Mouse (Mus musculus) spleen, postnatal 4 days (tissue): ENCODE results near the gene Tbx3.

Experiments used
- DNase-seq, 2 experiments: peaks; one replicate each; pipeline ENCODE4 v3.0.0; 2022; ENCODE audit warnings: low spot score in 2 of 2

Gene Tbx3

GRCm38 (mm10) chr5:119706467-119706866 lies 36.0 kb downstream of the Tbx3 start:
- DNase-seq: no peak

DNA sequence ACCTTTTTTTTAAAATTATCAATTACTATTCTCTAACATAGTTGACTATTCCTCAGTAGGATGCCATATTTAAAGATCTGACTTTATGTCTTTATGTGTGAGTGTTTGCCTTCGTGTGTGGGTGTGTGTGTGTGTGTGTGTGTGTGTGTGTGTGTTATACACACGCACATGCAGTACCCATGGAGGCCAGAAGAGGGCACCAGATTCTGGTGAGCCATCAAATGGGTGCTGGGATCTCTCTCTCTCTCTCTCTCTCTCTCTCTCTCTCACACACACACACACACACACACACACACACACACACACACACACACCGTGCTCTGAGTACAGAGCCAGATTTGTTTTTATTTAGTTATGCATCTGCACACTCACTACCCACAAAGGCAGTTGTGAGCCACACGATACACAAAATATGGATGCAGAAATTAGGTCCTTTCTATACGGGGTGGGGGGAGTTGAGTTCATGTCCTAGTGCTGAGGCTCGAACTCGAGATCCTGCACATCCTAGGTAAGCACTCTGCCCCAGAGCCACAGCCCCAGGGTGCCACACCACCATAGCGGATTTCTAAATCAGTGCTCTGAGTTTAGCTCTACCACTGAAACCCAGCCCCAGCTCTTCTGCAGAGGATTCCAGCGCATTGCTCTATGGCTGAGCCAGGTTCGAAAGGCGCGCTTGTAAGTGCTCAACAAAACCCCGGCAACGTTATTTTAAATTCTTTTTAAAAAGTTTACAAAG lies 38.5 kb downstream of the Tbx3 start:
- DNase-seq: no peak

DNA sequence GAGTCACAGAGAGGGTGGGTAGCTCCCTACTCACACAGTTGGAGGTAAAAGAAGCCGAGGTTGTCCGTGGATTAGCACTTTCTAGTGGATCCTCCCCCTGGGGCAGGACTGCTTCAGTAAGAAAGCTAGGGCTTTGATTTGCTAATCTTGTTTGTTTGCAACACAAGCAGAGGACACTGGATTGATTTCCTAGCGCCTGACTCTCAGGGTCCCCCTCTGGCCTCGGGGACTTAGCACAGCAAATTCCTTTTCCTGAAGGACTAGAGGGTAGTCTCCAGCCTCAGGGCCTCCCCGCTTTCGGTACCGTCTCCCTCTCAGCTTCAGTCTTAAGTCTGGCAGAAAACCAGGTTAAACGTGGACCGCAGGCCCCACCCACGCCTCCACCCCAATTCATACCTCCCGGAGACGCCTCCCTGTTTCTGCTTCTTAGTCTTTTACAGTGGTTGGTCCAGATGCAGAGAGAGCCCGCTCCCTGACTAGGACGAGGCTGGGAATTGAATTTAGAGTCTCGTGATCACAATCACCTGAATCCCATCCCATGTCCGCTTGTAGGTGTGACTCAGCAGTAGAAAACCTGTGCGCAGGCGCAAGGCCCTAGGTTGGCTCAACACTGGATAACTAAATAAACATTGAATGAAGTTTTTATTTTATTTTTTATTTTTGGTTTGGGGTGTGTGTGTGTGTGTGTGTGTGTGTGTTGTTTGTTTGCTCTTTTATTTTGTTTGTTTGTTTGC lies 39.5 kb downstream of the Tbx3 start:
- no peak for DNase-seq

- no peak for DNase-seq
Measured at GRCm38 (mm10) chr5:119710756-119711155, 40.3 kb downstream of the Tbx3 start.

- no peak for DNase-seq
Measured at GRCm38 (mm10) chr5:119711626-119712025, 41.2 kb downstream of the Tbx3 start.

GRCm38 (mm10) chr5:119712679-119713246 lies 42.3 kb downstream of the Tbx3 start:
- peak; percentile 53 to 85 for DNase-seq

- no peak for DNase-seq
Measured at GRCm38 (mm10) chr5:119720471-119721265, 50.2 kb downstream of the Tbx3 start.

- no peak for DNase-seq
Measured at GRCm38 (mm10) chr5:119732978-119733377, 62.5 kb downstream of the Tbx3 start.
